Mouse (Mus musculus): ENCODE results near the gene E430018J23Rik. TPM values are rescaled to one million over a fixed set of nuclear protein-coding genes. Genes with fewer than 3 reads are reported as not detected.

The E430018J23Rik gene
- total and polyA plus RNA-seq, 3 experiments = 2.1 to 2.5 TPM; not detected in 1

DNA sequence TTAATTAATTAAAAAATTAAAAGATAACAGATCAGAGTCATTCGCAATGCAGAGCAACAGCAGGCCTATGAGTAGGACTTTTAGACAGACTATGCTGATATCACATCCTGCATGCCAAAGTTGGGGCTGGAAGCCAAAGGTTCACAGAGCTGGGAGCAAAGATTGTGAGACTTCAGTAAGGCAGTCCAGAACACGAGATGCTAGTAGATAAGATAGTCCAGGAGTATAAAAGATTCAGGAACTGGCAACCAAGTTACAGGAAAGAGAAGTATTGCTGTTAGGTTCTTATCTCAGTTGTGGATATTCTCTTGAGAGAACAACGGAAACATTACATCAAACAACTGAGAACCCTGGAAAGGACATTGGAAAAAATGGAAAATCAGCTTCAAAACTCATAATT lies 32.9 kb upstream of the E430018J23Rik start:
- DNase-seq (ENCODE audit: low read depth, low spot score) = peak; percentile 74
- Histone ChIP-seq H3K9me3 (replicated peaks; ENCODE audit: insufficient read depth, low read length) (no peaks in the 10 kb centered on the region), H3K4me3 (ENCODE audit: control insufficient read depth in 1 of 2, insufficient read depth in 1 of 2, low read depth in 2 of 2, low read length in 2 of 2) (no peak overlapping the region), H3K27ac (ENCODE audit: control insufficient read depth, low read depth, low read length) (peak overlapping the region; percentile 75), H3K27me3 (ENCODE audit: control insufficient read depth in 1 of 2, insufficient read depth in 2 of 2, low read length in 2 of 2) (no peaks in the 10 kb centered on the region), H3K79me2 (ENCODE audit: control insufficient read depth, insufficient read depth, low read length, poor library complexity) (peaks cover 2% of the 10 kb centered on the region; the same call in 1 of the 2 replicates), H3K9ac (ENCODE audit: control insufficient read depth, low read depth, low read length, poor library complexity, severe bottlenecking) (no peak overlapping the region), H3K36me3 (ENCODE audit: control insufficient read depth in 1 of 2, insufficient read depth in 2 of 2, low read length in 2 of 2) (peaks cover 0 to 21% of the 10 kb centered on the region in 2 experiments; a peak in 2 of 4 replicates), H3K4me1 (ENCODE audit: control insufficient read depth in 1 of 2, insufficient read depth in 2 of 2, low read length in 2 of 2) (peaks cover 3 to 28% of the 10 kb centered on the region in 2 experiments; a peak in 3 of 4 replicates)
- no peak for TF ChIP-seq NRF1 (IDR thresholded peaks at IDR 0.05; ENCODE audit: insufficient read depth, low read depth, low read length, poor library complexity, severe bottlenecking)
- TF ChIP-seq EP300 (IDR thresholded peaks at IDR 0.05; ENCODE audit: low read depth in 1 of 2, low read length in 2 of 2) = peak; percentile 79 to 87
- TF ChIP-seq CHD2 (IDR thresholded peaks at IDR 0.05; ENCODE audit: low read length) = no peak
- peak; percentile 46; the same call in 1 of the 2 replicates for TF ChIP-seq MXI1 (IDR thresholded peaks at IDR 0.05; ENCODE audit: low read depth, low read length)
- TF ChIP-seq CHD1 (IDR thresholded peaks at IDR 0.05; ENCODE audit: low read depth, low read length) = no peak
- TF ChIP-seq HCFC1 (IDR thresholded peaks at IDR 0.05; ENCODE audit: low read depth, low read length) = no peak
- TF ChIP-seq GABPA (IDR thresholded peaks at IDR 0.05; ENCODE audit: low read depth, low read length) = no peak
- TF ChIP-seq POLR2AphosphoS5 (IDR thresholded peaks at IDR 0.05; ENCODE audit: borderline replicate concordance, low read depth, low read length) = no peak
- TF ChIP-seq RCOR1 (IDR thresholded peaks at IDR 0.05; ENCODE audit: low read depth, low read length) = peak; percentile 91
- no peak for TF ChIP-seq POLR2AphosphoS2 (IDR thresholded peaks at IDR 0.05; ENCODE audit: low read length)
- TF ChIP-seq TBP (IDR thresholded peaks at IDR 0.05; ENCODE audit: low read depth, low read length) = no peak
- TF ChIP-seq TAL1 (IDR thresholded peaks at IDR 0.05; ENCODE audit: low read length) = no peak
- peak; percentile 92 for TF ChIP-seq GATA1 (IDR thresholded peaks at IDR 0.05; ENCODE audit: low read depth, low read length)
- no peak for TF ChIP-seq MEF2A (IDR thresholded peaks at IDR 0.05; ENCODE audit: extremely low read depth, insufficient replicate concordance, low read depth, low read length, poor library complexity, severe bottlenecking)
- peak; percentile 62 for TF ChIP-seq SIN3A (IDR thresholded peaks at IDR 0.05; ENCODE audit: low read length)
- TF ChIP-seq E2F4 (IDR thresholded peaks at IDR 0.05; ENCODE audit: borderline replicate concordance, low read depth, low read length) = no peak
- TF ChIP-seq ETS1 (IDR thresholded peaks at IDR 0.05; ENCODE audit: low read depth, low read length) = peak; percentile 84
- no peak for TF ChIP-seq MYB (IDR thresholded peaks at IDR 0.05; ENCODE audit: low read depth, low read length)
- TF ChIP-seq POLR2A (IDR thresholded peaks at IDR 0.05; ENCODE audit: control insufficient read depth in 1 of 2, insufficient read depth in 1 of 2, low read depth in 1 of 2, low read length in 2 of 2, poor library complexity in 1 of 2) = no peak
- no peak for TF ChIP-seq ZC3H11A (IDR thresholded peaks at IDR 0.05; ENCODE audit: low read depth, low read length)
- TF ChIP-seq RAD21 (IDR thresholded peaks at IDR 0.05; ENCODE audit: low read depth, low read length) = no peak
- TF ChIP-seq MYC (IDR thresholded peaks at IDR 0.05; ENCODE audit: low read depth, low read length) = no peak
- TF ChIP-seq MAZ (IDR thresholded peaks at IDR 0.05; ENCODE audit: low read depth, low read length) = no peak
- TF ChIP-seq TCF12 (IDR thresholded peaks at IDR 0.05; ENCODE audit: low read depth, low read length) = peak; percentile 89; the same call in 1 of the 2 replicates
- TF ChIP-seq JUND (IDR thresholded peaks at IDR 0.05; ENCODE audit: low read depth, low read length) = no peak
- no peak for TF ChIP-seq ZKSCAN1 (IDR thresholded peaks at IDR 0.05; ENCODE audit: low read depth, low read length)
- no peak for TF ChIP-seq BHLHE40 (IDR thresholded peaks at IDR 0.05; ENCODE audit: borderline replicate concordance, low read depth, low read length)
- TF ChIP-seq ZNF384 (IDR thresholded peaks at IDR 0.05; ENCODE audit: low read depth, low read length) = no peak
- no peak; the same call in 1 of the 2 replicates for TF ChIP-seq MAX (IDR thresholded peaks at IDR 0.05; ENCODE audit: low read length)
- TF ChIP-seq ELF1 (IDR thresholded peaks at IDR 0.05; ENCODE audit: low read depth, low read length) = peak; percentile 59; the same call in 1 of the 2 replicates
- TF ChIP-seq CTCF (IDR thresholded peaks at IDR 0.05 in 2 of 3, conservative IDR thresholded peaks at IDR 0.05 in 1 of 3; ENCODE audit: control insufficient read depth in 1 of 3, insufficient read depth in 1 of 3, low read depth in 2 of 3, low read length in 3 of 3, poor library complexity in 1 of 3, severe bottlenecking in 1 of 3) = no peak
- no peak for TF ChIP-seq UBTF (IDR thresholded peaks at IDR 0.05; ENCODE audit: borderline replicate concordance, insufficient read depth, low read depth, low read length)
